Mouse (Mus musculus) layer of hippocampus, adult 18-20 months (tissue): ENCODE data around the gene Prpf40a. TPM values are rescaled to one million over a fixed set of nuclear protein-coding genes. Genes with fewer than 3 reads are reported as not detected.

Experiments
- DNase-seq, 2 experiments: peaks; one replicate each; pipeline ENCODE4 v3.0.0; 2022; ENCODE audit warnings: low spot score in 2 of 2
- total RNA-seq, 2 experiments: library from RNA; stranded (reverse); gene quantifications; 2 replicates each; pipeline ENCODE4 v1.2.3; 2021

Prpf40a gene
- total RNA-seq, 2 experiments from 2014 or later, result 34.3 to 42.0 TPM

GRCm38 (mm10) chr2:53106056-53106455 is 85.0 kb downstream of the Prpf40a start:
- no peak for DNase-seq

- DNase-seq, result no peak
Observed at GRCm38 (mm10) chr2:53105408-53105807, 85.7 kb downstream of the Prpf40a start.

- DNase-seq, result no peak
Observed at GRCm38 (mm10) chr2:53102901-53103300, 88.2 kb downstream of the Prpf40a start.

DNA sequence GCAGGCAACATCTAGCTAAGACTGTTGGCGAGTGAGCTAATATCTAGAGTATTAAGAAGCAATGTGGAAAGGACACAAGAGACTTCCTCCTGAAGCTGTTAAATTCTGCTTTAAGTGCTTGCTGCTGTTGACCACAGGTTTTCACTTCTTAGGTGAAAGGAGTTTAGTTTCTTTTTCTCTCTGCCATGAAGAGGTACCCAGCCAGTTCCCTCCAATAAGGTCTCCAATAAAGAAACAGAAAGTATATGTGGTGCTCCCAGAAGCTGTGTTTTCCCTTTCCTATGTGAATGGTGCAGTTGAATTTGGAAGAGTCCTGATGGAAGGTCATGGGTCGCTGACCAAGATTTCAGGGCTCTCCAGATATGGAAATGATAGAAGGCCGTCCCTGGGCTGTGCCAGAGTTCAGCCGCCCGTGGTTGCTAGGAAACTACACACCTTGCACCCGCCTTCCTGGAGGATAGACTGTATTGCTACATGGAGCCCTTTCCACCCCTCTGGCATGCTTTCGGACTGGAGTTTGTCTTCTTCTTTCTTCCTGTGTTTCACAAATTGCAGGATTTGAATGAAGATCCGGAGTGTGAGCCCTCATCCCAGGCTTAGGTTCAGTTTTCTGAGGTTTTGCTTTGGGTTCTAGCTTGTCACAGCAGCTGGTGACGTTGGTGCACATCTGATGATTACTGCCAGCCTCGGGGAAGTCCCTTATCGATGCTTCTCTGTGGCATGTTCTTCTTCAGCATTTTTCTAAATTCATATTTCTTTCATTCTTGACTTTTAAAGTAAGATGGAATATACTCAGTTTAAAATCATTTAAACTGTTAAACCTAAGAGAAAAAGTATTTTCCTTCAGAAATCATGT is 89.0 kb downstream of the Prpf40a start:
- no peak for DNase-seq

GRCm38 (mm10) chr2:53100093-53100492 is 91.0 kb downstream of the Prpf40a start:
- no peak for DNase-seq

- DNase-seq, result no peak
Observed at GRCm38 (mm10) chr2:53095489-53095888, 95.6 kb downstream of the Prpf40a start.

DNA sequence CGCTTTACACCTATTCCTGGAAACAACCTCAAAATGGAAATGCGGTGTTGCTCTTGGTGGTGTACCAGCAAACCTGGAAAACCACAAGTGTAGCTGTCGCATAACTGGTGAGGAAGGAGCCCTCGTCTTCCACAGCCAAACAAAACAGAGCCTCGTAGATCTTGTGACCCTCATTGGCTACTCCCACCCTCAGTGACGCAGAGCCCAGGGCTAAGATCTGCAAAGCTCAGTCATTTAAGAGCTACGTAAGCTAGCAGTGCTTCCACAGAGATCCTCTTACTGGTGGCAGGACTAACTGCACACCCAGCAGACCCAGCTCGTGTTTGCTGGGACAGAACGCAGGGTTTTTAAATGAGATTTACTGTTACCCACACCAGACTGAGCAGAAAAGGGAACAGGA is 96.1 kb downstream of the Prpf40a start:
- DNase-seq, result no peak

DNA sequence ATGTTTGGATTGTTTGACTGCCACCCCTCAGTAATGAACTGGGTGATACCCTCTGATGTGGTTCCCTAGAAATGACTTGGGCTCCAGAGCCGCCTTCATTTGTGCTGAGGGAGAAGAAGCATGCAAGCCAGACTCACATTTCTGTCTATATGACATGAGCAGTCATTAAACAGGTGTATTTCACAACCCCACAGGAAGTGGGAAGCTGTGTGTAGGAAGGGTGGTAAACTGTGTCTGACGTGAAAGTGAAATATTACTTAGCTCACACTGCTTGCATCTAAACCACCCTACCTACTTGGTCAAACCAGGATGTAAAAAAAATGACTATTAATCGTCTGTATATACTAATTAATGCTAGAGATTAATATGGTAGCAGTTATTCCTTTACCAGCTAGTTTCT is 102.3 kb downstream of the Prpf40a start:
- no peak for DNase-seq

DNA sequence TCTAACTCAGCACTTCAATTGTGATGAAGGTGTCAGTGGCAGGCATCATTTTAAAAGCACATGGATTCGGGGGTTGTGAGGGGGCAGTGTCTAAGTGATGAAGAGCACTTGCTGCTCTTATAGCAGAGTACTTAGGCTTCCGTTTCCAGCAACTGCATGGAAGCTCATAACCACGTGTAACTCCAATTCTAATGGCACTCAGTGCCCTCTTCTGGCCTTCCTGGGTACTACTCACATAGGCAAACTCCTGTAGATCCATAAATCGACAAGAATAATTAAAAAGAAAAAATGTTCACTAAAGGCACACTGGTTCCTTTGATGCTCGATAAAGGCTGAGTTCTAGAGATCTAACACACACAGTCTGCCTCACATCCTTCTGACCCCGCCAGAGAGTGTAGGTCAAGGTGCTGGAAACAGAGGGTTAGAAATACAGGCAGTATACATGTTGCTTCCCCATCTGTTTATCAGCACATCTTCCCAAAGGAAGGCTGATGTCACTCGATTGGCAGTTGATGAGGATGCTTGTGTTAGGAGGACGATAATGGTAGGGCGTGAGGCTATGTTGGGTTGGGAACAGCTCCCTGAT is 105.4 kb downstream of the Prpf40a start:
- DNase-seq, result peak in 1 of 2 experiments; percentile 70

Other genes starting within 250 kb of the Prpf40a start
- gene Arl6ip6, start 442 bp upstream of the Prpf40a start, total RNA-seq, result 10 to 100 TPM; 13.6 to 14.9 TPM